In the genomic region with DNA sequence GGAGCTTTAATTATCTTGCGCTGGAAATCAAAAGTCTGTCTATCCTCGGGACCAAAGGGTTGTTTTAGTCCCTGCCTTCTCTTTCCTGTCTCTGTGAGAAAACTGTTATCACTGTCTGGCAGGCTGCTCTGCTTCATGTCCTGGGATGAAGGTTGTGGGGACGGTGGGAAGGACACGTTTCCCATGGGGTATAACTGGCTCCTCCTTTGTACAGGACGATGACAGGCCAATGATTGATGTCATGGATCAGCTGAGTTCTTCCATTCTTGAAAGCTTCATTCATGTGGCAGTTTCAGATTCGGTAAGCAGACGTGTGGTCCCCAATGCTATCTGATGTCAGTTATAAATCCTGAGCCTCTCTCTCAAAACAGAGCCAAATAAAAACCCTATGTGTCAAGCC, we compare ENCODE assay signal across 14 mouse cellular contexts.
A peak's percentile ranks its signal among the peaks of the same experiment; 100 is the strongest.
DNase-seq lines count a peak whose midpoint lies in the region; ATAC-seq and TF ChIP-seq lines count a peak whose summit lies in the region.
"Had no signal": no experiment of that assay in that cellular context is flagged by ENCODE, and none has a peak within 500 bp of the region (broad histone marks: within the 10 kb centered on the region; RNA-seq: fewer than 3 reads in every experiment).

No protein-coding gene starts in this region.

- WGBS in lung, embryonic 14.5 days = 34% methylated on average over 7 of the region's 7 CpGs
- 78% methylated on average over 7 of the region's 7 CpGs for WGBS in thymus, adult 2 months
- WGBS in midbrain, embryonic 13.5 days = 79% methylated on average over 7 of the region's 7 CpGs

- no peaks in the 10 kb centered on the region; the same call in 1 of the 2 replicates for H3K4me1 ChIP-seq in lung, embryonic 14.5 days (ENCODE audit: insufficient read depth)
- H3K4me1 ChIP-seq in thymus, adult 2 months (replicated peaks; ENCODE audit: control insufficient read depth, insufficient read depth, low read length) = no peaks in the 10 kb centered on the region
- no peaks in the 10 kb centered on the region for H3K4me1 ChIP-seq in midbrain, embryonic 13.5 days (replicated peaks)
- H3K4me1 ChIP-seq: embryonic facial prominence, embryonic 12.5 days; hindbrain, embryonic 13.5 days had no signal

- no peak overlapping the region for H3K4me3 ChIP-seq in lung, embryonic 14.5 days (ENCODE audit: low read depth, low read length)
- H3K4me3 ChIP-seq in thymus, adult 2 months (ENCODE audit: control insufficient read depth, insufficient read depth, low read length) = no peak overlapping the region
- no peak overlapping the region for H3K4me3 ChIP-seq in midbrain, embryonic 13.5 days (replicated peaks)
- H3K4me3 ChIP-seq: embryonic facial prominence, embryonic 12.5 days; hindbrain, embryonic 13.5 days had no signal

- no peak for TF ChIP-seq CTCF in lung, embryonic 14.5 days (IDR thresholded peaks at IDR 0.05; ENCODE audit: low read depth)
- no peak for TF ChIP-seq CTCF in thymus, adult 2 months (IDR thresholded peaks at IDR 0.05; ENCODE audit: borderline replicate concordance, control insufficient read depth, extremely low read depth, insufficient read depth, low read length, poor library complexity)

- H3K27me3 ChIP-seq in lung, embryonic 14.5 days (ENCODE audit: insufficient read depth, low read length) = no peaks in the 10 kb centered on the region
- no peaks in the 10 kb centered on the region for H3K27me3 ChIP-seq in thymus, adult 2 months (ENCODE audit: control insufficient read depth, insufficient read depth, low read length)
- no peaks in the 10 kb centered on the region for H3K27me3 ChIP-seq in midbrain, embryonic 13.5 days
- H3K27me3 ChIP-seq: embryonic facial prominence, embryonic 12.5 days; hindbrain, embryonic 13.5 days had no signal

- H3K4me2 ChIP-seq in lung, embryonic 14.5 days = no peak overlapping the region
- H3K4me2 ChIP-seq in midbrain, embryonic 13.5 days (replicated peaks) = no peak overlapping the region
- H3K4me2 ChIP-seq: embryonic facial prominence, embryonic 12.5 days; hindbrain, embryonic 13.5 days had no signal

- ATAC-seq in lung, embryonic 14.5 days (ENCODE audit: insufficient read depth) = no peak; the same call in 1 of the 2 replicates
- no peak for ATAC-seq in midbrain, embryonic 13.5 days

- H3K36me3 ChIP-seq in lung, embryonic 14.5 days (ENCODE audit: insufficient read depth) = 0 out of 2 replicates have a peak, but pooled peaks cover 3% of the 10 kb centered on the region
- H3K36me3 ChIP-seq in thymus, adult 2 months (ENCODE audit: control insufficient read depth, insufficient read depth, low read length) = no peaks in the 10 kb centered on the region
- H3K36me3 ChIP-seq in midbrain, embryonic 13.5 days = peaks cover 72% of the 10 kb centered on the region

- intact Hi-C loops in heart, postnatal 10 days (cut with DNase I) = no loop called here

- TF ChIP-seq POLR2A in thymus, adult 2 months (IDR thresholded peaks at IDR 0.05; ENCODE audit: control insufficient read depth, extremely low read depth, insufficient read depth, low read length, poor library complexity) = no peak

- peaks cover 12% of the 10 kb centered on the region; the same call in 1 of the 2 replicates for H3K9me3 ChIP-seq in lung, embryonic 14.5 days (ENCODE audit: low read depth, low read length)
- H3K9me3 ChIP-seq in midbrain, embryonic 13.5 days = peaks cover 13% of the 10 kb centered on the region

- H3K27ac ChIP-seq in lung, embryonic 14.5 days (ENCODE audit: low read depth) = no peak overlapping the region
- H3K27ac ChIP-seq in thymus, adult 2 months (ENCODE audit: control insufficient read depth, insufficient read depth, low read length) = no peak overlapping the region
- no peak overlapping the region for H3K27ac ChIP-seq in midbrain, embryonic 13.5 days
- H3K27ac ChIP-seq: embryonic facial prominence, embryonic 12.5 days; hindbrain, embryonic 13.5 days had no signal

- H3K9ac ChIP-seq in lung, embryonic 14.5 days = no peak overlapping the region
- H3K9ac ChIP-seq in midbrain, embryonic 13.5 days (replicated peaks) = no peak overlapping the region
- H3K9ac ChIP-seq: embryonic facial prominence, embryonic 12.5 days; hindbrain, embryonic 13.5 days had no signal

- DNase-seq in embryo, embryonic 10.5 days (ENCODE audit: low spot score) = peak; percentile 36
- no peak for DNase-seq in embryo, embryonic 9.5 days (ENCODE audit: extremely low spot score)
- peak; percentile 14 for DNase-seq in lung, embryonic 14.5 days
- no peak for DNase-seq in lung, postnatal 25 days (ENCODE audit: low spot score)
- DNase-seq in heart, postnatal 10 days = peak; percentile 29 to 36
- DNase-seq in urinary bladder, postnatal 25 days (ENCODE audit: low spot score) = no peak
- no peak for DNase-seq in thymus, adult 2 months
- DNase-seq: cerebellum, adult 11-12 months; kidney, adult 18-20 months; midbrain, embryonic 14.5 days; spleen, adult 18-20 months had no signal

Comparison
In these comparisons a context has a peak if more than half of its experiments do, and no peak if none do; other contexts are left out.
1. DNase-seq: peak in embryo, embryonic 10.5 days (single experiment), lung, embryonic 14.5 days (single experiment) and heart, postnatal 10 days (2 of 2); none in embryo, embryonic 9.5 days (single experiment), lung, postnatal 25 days (single experiment), urinary bladder, postnatal 25 days (single experiment) and thymus, adult 2 months (single experiment).